Mouse (Mus musculus) layer of hippocampus, adult 8-10 months (tissue): Measurements from ENCODE around the gene Olfr1129. TPM values are rescaled to one million over a fixed set of nuclear protein-coding genes. Genes with fewer than 3 reads are reported as not detected.
"Not testable (repeated sequence)": the region's sequence is repeated elsewhere in the genome, so short reads cannot be mapped to it uniquely, and the experiment has no call there.

Experiments
- DNase-seq, 2 experiments: peaks; one replicate each; pipeline ENCODE4 v3.0.0; 2022; ENCODE audit warnings: low spot score in 2 of 2
- total RNA-seq, 4 experiments: library from RNA; stranded (reverse); gene quantifications; 2 replicates each; pipeline ENCODE4 v1.2.4; 2022

Gene Olfr1129
- total RNA-seq: not detected

- DNase-seq: not testable (repeated sequence)
Measured at GRCm38 (mm10) chr2:87573602-87574001, at the start of gene Olfr1129. TSS of gene Olfr1129 (plus strand) at chr2:87573902.

GRCm38 (mm10) chr2:87525899-87526616 lies 47.6 kb upstream of the Olfr1129 start:
- peak; percentile 2 to 9 for DNase-seq

- no peak for DNase-seq
Measured at GRCm38 (mm10) chr2:87531496-87531895, 42.2 kb upstream of the Olfr1129 start, which contains the start of gene Olfr153. TSS of gene Olfr153 (plus strand) at chr2:87531796.

GRCm38 (mm10) chr2:87534826-87535225 lies 38.9 kb upstream of the Olfr1129 start:
- no peak for DNase-seq

GRCm38 (mm10) chr2:87545442-87545841 lies 28.3 kb upstream of the Olfr1129 start, which contains the start of gene Olfr1128:
TSS of gene Olfr1128 (minus strand) at chr2:87545542.
- DNase-seq: no peak

- not testable (repeated sequence) for DNase-seq
Measured at GRCm38 (mm10) chr2:87605912-87606311, 32.2 kb downstream of the Olfr1129 start, which contains the start of gene Olfr1130. TSS of gene Olfr1130 (plus strand) at chr2:87606212.

- DNase-seq: no peak
Measured at GRCm38 (mm10) chr2:87626804-87627203, 53.1 kb downstream of the Olfr1129 start, which contains the start of gene Olfr1131. TSS of gene Olfr1131 (plus strand) at chr2:87627104.

Other genes starting within 250 kb of the Olfr1129 start
- not detected for gene Olfr1120, start 219.1 kb upstream of the Olfr1129 start, total RNA-seq
- gene Olfr1121, start 204.0 kb upstream of the Olfr1129 start, total RNA-seq: not detected
- gene Olfr1122, start 188.1 kb upstream of the Olfr1129 start, total RNA-seq: under 1 TPM in 3 of 4 experiments, not detected in 1; 0.09 to 0.14 (median 0.10) TPM
- gene Olfr1123, start 157.3 kb upstream of the Olfr1129 start, total RNA-seq: not detected
- not detected for gene Olfr1124, start 143.6 kb upstream of the Olfr1129 start, total RNA-seq
- gene Olfr1126, start 119.9 kb upstream of the Olfr1129 start, total RNA-seq: not detected
- gene Pramel7, start 76.8 kb upstream of the Olfr1129 start, total RNA-seq: not detected
- not detected for gene Pramel6, start 67.3 kb upstream of the Olfr1129 start, total RNA-seq
- gene Olfr153, start 42.1 kb upstream of the Olfr1129 start, total RNA-seq: under 1 TPM in 2 of 4 experiments, not detected in 2; 0.33 to 0.49 TPM
- not detected for gene Olfr1128, start 28.4 kb upstream of the Olfr1129 start, total RNA-seq
- not detected for gene Olfr1130, start 32.3 kb downstream of the Olfr1129 start, total RNA-seq
- gene Olfr1131, start 53.2 kb downstream of the Olfr1129 start, total RNA-seq: not detected
- not detected for gene Olfr1132, start 63.6 kb downstream of the Olfr1129 start, total RNA-seq
- not detected for gene Olfr1133, start 73.5 kb downstream of the Olfr1129 start, total RNA-seq
- not detected for gene Olfr1134, start 84.6 kb downstream of the Olfr1129 start, total RNA-seq
- gene Olfr1135, start 99.8 kb downstream of the Olfr1129 start, total RNA-seq: not detected
- not detected for gene Olfr1136, start 120.0 kb downstream of the Olfr1129 start, total RNA-seq
- not detected for gene Olfr1137, start 139.3 kb downstream of the Olfr1129 start, total RNA-seq
- gene Olfr1138, start 166.1 kb downstream of the Olfr1129 start, total RNA-seq: not detected
- gene Olfr1140, start 169.8 kb downstream of the Olfr1129 start, total RNA-seq: not detected
- not detected for gene Olfr1141, start 180.1 kb downstream of the Olfr1129 start, total RNA-seq
- not detected for gene Olfr152, start 205.6 kb downstream of the Olfr1129 start, total RNA-seq
- not detected for gene Olfr1143, start 226.7 kb downstream of the Olfr1129 start, total RNA-seq
- not detected for gene Olfr1145, start 235.9 kb downstream of the Olfr1129 start, total RNA-seq